Mouse (Mus musculus) heart, adult 18-20 months (tissue): ENCODE data around the gene Cnnm4. TPM values are rescaled to one million over a fixed set of nuclear protein-coding genes. Genes with fewer than 3 reads are reported as not detected.
"Not testable (repeated sequence)": the region's sequence is repeated elsewhere in the genome, so short reads cannot be mapped to it uniquely, and the experiment has no call there.

Source experiments
- DNase-seq, 2 experiments: peaks; one replicate each; pipeline ENCODE4 v3.0.0; 2021 to 2022; ENCODE audit warnings: mixed read lengths in 1 of 2
- total RNA-seq, 2 experiments: library from RNA; stranded (reverse); gene quantifications; 2 replicates each; pipeline ENCODE4 v1.2.3; 2021

Cnnm4 gene
- total RNA-seq, 2 experiments from 2014 or later = 3.8 to 4.3 TPM

DNA sequence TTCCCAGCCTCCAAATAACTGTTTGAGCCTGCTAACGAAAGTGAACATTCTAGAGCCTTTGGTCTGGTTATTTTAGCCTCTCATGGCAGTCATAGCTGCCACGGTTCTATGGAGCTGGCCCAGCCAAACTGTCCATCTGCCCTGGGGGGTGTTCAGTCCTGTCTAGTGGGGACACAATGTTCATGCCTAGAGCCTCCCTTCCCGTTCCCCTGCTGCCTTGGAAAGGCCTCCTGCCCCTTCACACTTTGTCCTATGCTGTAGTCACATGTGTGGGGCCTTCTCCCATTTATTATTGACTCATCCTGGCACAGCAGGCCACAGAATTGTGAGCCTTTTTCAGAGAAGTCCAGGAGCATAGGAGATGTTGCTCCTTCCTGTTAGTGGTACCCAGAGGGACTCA, 46.8 kb downstream of the Cnnm4 start:
- DNase-seq = peak in 1 of 2 experiments; percentile 36

- DNase-seq = no peak
Measured at GRCm38 (mm10) chr1:36519626-36520025, 48.2 kb downstream of the Cnnm4 start.

DNA sequence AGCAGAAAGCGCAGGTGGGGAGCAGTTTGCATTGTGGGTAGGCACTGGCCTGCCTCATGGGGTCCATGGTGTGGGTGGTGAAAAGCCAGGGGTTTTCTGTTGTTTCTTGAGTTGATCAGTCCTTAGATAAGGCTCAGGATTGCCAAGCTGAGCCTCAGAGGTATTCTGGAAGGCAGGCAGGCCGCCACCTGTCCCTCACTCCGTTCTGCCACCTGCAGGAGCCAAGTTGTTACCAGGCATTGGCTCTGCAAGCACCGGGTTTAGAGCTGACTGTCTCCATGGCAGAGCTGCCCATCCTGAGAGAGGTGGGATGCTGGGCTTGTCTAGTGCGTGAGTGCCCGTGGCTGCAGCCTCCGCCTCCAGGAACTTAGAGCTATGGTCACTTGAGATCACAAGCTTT, 50.8 kb downstream of the Cnnm4 start:
- no peak for DNase-seq

DNA sequence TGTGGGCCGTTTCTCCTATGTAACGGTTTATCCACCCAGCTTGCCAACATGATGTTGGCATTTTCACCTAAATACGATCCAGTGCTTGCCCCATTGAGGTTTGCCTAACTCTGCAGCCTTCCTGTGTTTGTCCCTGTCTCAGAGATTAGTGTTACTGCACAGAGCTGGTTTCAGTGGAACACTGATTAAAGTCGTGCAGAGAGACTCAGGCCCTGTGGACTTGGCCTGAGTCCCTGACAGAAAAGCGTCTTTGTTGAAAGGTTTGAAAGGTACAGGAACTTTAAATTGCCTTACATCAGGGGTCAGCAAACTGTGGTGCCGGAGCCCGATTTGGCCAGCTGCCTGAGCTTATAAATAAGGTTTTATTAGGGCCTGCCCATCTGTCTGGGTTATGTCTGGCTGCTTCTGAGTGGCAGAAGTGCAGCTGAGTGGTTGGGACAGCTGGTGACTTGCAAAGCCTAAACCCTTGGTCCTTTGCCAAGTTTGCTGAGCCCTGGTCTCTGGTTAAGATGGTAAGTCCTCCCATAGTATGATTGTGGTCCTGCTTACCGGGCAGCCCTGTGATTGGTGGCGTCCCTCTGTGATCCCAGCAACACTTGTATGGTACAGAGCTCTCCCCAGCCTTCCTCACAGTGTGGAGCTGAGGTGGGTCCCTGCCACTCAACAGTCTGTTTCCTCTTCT, 52.1 kb downstream of the Cnnm4 start:
- DNase-seq = peak in 1 of 2 experiments; percentile 40

DNA sequence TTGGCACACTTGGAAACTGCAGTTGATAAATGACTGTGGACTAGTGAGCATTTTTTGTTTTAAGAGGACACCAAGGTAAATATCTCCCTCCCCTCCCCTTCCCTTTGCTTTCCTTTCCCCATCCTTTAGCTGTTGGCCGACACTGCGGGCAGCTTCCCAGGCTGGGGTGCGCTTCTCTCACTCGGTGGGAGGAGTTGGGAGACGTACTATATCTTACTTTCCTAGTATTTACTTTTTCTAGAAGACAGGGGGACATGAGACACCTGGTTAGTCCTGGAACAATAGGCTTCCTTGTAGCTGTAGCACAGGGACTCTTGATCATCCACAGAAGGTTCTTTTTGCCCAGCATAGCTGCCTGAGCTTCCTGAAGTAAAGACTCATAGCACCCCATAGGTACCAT, 52.6 kb downstream of the Cnnm4 start:
- no peak for DNase-seq

DNA sequence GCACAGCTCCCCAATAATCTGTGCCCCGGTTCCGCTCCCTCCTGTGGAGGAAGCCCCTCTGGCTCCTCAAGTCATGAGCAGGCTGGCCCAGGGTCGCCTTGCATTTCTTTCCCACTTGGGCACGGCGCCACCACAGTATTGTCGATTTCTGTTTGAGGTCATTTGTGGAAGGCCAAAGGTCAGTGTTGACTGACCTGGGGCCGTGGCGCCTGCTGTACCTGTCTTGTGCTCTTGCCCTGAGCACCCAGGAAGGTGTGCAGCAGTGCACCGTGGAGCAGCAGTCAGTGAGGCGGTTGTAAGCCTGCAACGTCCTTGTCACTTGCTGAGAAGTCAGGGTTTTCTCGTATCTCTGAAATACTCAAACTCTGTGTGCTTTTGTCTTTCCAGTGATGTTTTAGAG, 54.4 kb downstream of the Cnnm4 start:
- DNase-seq = no peak

DNA sequence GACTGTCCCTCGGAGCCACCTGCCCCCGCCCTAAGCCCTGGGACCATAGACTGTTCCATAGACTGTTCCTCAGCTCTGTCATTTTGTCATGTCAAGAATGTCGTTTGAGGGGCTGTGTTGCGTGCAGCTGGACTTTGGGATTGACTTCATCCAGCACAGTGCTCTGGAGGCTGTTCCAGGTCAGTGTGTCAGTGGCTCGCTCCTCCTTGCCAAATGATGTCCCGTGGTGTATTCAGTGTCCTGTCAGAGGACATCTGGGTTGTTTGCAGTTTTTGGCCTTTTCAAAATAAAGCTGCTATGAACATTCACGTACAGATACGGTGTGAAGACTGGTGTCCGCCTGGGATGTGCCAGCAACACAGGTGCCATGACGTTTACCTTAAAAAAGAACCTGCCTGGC, 55.5 kb downstream of the Cnnm4 start:
- DNase-seq = no peak

- no peak for DNase-seq
Measured at GRCm38 (mm10) chr1:36528351-36528750, 56.9 kb downstream of the Cnnm4 start.

GRCm38 (mm10) chr1:36529274-36529673, 57.9 kb downstream of the Cnnm4 start:
- no peak for DNase-seq

- no peak for DNase-seq
Measured at GRCm38 (mm10) chr1:36529875-36530274, 58.5 kb downstream of the Cnnm4 start.

DNA sequence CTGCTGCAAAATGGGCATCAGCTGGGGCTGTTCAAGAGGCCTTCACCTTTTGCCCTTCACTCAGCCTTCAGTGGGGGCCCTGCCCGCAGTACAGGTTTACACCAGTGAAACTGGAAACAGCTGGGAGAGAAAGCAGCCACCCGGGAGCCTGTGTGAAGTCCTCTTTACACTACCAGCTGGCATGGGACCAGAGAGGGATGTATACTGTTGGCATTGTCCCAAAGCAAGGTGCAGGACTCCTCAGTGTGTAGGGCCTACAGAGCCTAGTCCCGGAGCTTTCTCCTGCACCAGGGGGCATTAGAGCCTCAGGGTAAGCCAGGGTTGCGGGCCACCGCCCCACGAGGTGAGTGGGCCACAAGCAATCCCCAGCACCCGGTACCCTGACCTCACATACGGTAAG, 59.1 kb downstream of the Cnnm4 start:
- no peak for DNase-seq

DNA sequence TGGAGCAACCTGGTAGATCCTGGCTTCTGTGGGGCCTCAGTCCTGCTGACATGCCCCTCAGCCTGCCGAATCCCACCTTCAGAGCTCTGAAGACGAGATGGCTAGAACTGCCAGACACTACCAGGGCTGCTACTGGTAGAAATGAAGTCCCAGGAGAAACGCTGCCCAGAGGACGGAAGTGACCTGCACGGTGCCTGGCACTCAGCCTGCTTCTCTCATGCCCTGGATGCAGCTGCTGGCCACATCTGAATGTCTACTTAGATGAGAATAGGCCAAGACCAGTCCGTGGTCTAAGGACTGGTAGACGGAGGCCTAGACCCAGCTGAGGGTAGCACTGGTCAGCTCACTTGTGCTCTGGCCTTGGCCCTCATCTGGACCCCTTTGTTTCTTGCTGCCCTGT, 59.5 kb downstream of the Cnnm4 start:
- DNase-seq = no peak

DNA sequence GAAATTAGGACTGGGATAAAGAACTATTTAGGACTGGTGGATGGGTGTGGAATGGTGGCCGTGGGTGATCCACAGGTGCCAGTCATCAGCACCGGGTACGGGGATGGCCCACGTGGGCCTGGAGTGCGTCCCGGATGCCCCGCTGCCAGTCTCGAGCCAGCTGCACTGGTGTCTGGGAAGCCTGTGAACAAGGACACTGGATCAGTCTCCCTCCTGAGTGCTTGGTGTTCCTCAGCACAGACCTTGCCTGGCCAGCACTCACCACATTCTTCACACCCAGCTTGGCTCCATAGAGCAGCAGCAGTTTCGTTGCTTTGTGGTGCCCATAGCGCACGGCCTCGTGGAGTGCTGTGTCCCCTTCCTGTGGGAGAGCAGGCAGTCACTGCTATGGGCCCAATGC, 60.0 kb downstream of the Cnnm4 start:
- DNase-seq = peak in 1 of 2 experiments; percentile 51

DNA sequence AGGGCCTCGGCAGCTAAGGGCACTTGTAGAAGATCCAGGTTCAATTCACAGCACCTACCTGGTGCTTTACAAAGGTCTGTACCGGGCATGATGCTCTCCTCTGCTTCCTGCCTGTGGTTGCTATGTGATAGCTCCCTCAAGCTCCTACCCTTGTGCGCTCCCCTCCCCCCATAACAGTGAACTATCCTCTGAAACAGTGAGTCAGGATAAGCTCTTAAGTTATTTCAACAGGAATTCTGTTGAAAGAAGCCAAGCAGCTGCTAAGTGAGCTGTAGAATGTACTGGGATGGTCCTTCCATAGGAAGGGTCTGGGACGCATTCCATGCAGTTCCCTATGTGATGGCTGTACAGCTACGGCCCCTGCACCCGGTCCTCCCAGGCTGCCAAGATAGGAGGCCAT, 62.1 kb downstream of the Cnnm4 start:
- DNase-seq = no peak

- peak in 1 of 2 experiments; percentile 62 for DNase-seq
Measured at GRCm38 (mm10) chr1:36534595-36535058, 63.2 kb downstream of the Cnnm4 start.

GRCm38 (mm10) chr1:36535477-36536396, 64.3 kb downstream of the Cnnm4 start:
- DNase-seq = peak; percentile 84 to 86

- DNase-seq = no peak
Measured at GRCm38 (mm10) chr1:36536397-36536728, 64.9 kb downstream of the Cnnm4 start.

DNA sequence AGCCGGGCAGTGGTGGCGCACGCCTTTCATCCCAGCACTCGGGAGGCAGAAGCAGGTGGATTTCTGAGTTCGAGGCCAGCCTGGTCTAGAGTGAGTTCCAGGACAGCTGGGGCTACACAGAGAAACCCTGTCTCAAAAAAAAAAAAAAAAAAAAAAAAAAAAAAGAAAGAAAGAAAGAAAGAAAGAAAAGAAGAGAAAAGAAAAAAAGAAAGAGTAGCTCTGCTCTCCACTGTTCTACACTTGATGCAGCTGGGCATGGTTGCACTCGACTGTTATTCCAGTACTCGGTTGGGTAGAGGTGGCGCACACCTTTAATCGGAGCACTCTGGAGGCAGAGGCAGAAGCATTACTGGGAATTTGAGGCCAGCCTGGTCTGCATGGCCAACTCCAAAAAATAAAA, 65.4 kb downstream of the Cnnm4 start, which contains the start of gene Ankrd23:
Gene Ankrd23, minus strand, starts transcription at position 101 of the 400 bp plus-strand sequence.
- DNase-seq = not testable (repeated sequence)

GRCm38 (mm10) chr1:36538727-36539126, 67.3 kb downstream of the Cnnm4 start:
- no peak for DNase-seq

DNA sequence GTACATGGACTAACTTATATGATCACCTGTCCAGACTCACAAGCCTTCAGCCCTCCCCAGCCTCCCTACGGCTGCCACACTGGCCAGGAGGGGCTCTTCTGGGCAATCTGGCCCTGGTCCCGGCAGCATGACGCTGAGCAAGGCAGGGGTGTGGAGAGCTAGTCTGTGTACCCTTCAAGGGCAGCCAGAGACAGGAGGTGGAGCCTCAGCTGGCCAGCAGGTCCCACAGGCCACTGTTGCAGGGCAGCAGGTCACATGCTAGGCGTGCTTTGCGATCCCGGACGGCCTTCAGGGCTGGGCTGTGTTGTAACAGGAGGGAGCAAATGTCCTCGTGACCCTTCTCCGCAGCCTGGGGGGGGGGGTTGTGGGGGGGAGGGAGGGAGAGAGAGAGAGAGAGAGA, 67.8 kb downstream of the Cnnm4 start, which contains the start of gene Gm42417:
Gene Gm42417, minus strand, starts transcription at position 244 of the 400 bp plus-strand sequence.
- peak; percentile 81 to 92 for DNase-seq

DNA sequence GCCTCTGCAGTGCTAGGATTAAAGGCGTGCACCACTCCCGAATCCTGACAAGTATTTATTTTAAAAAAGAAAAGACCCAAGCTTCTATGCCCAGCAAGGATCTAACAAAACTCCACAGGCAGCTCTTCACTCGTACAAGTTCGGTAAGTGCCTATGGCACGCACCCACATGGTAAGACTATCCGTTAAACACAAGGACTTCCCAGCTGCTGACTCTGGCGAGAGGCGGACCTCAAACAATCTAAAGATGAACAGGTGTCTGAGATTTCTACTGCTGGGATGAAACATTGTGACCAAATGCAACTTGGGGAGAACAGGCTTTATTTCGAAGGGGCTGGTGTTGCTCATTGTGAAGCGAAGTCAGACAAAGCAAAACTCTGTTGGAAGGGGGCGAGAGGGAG, 68.7 kb downstream of the Cnnm4 start:
- no peak for DNase-seq

GRCm38 (mm10) chr1:36540807-36541206, 69.4 kb downstream of the Cnnm4 start:
- no peak for DNase-seq

DNA sequence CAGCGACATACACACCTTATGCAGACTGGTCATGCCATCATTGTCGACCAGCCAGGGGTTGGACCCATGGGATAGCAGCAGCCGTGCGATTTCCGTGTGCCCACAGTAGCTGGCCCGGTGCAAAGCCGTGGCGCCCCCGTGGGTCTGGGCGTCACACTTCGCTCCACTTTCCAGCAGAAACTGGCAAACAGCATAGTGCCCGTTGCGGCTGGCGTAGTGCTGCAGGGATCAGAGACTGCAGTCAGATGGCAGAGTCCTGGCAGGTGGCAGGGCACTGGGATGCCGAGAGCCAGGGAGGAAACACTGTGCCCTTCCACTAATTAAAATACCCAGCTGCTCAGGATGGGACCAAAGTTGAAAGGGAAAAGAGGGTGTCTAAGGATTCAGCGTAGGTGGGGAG, 70.4 kb downstream of the Cnnm4 start:
- DNase-seq = no peak
